Mouse (Mus musculus) forebrain, embryonic 15.5 days (tissue): Measurements from ENCODE around the gene Vmn1r132. TPM values are rescaled to one million over a fixed set of nuclear protein-coding genes. Genes with fewer than 3 reads are reported as not detected.
"Not testable (repeated sequence)": the region's sequence is repeated elsewhere in the genome, so short reads cannot be mapped to it uniquely, and the experiment has no call there.

Source experiments
- ATAC-seq: fragments of 200-750 bp; cut with Nextera tagmentation; replicated peaks from 2 replicates; pipeline ENCODE4 v1.8.0; 2017; ENCODE audit warnings: mild to moderate bottlenecking, moderate TSS enrichment, moderate library complexity
- H3K27ac ChIP-seq: fragments of 300-500 bp; sonication (generic); replicated peaks from 2 replicates; pipeline ENCODE4 v1.5.1; 2015; ENCODE audit warnings: mild to moderate bottlenecking, inconsistent platforms
- H3K27me3 ChIP-seq: fragments of 300-500 bp; sonication (generic); 2 replicates; pipeline ENCODE4 v1.6.1; 2015; ENCODE audit warnings: inconsistent platforms
- H3K36me3 ChIP-seq: fragments of 300-500 bp; sonication (generic); 2 replicates; pipeline ENCODE4 v1.6.1; 2015; ENCODE audit warnings: mild to moderate bottlenecking, inconsistent platforms
- H3K4me1 ChIP-seq: fragments of 300-500 bp; sonication (generic); 2 replicates; pipeline ENCODE4 v1.6.1; 2015; ENCODE audit warnings: inconsistent platforms
- H3K4me2 ChIP-seq: fragments of 300-500 bp; sonication (generic); replicated peaks from 2 replicates; pipeline ENCODE4 v1.6.1; 2015; ENCODE audit warnings: mild to moderate bottlenecking, inconsistent platforms
- H3K4me3 ChIP-seq: fragments of 300-500 bp; sonication (generic); 2 replicates; pipeline ENCODE4 v1.5.1; 2015; ENCODE audit warnings: mild to moderate bottlenecking, inconsistent platforms
- H3K9ac ChIP-seq: fragments of 300-500 bp; sonication (generic); replicated peaks from 2 replicates; pipeline ENCODE4 v1.6.1; 2015; ENCODE audit warnings: mild to moderate bottlenecking, inconsistent platforms
- H3K9me3 ChIP-seq: fragments of 300-500 bp; sonication (generic); 2 replicates; pipeline ENCODE4 v1.6.1; 2016; ENCODE audit warnings: inconsistent platforms
- WGBS: fragments of 180-500 bp; shearing (Covaris S2); methylation state at CpG from one replicate; pipeline ENCODE4 v1.1.7; 2015; ENCODE audit warnings: mixed read lengths; 5-methylcytosine and 5-hydroxymethylcytosine counted together
- polyA plus RNA-seq: library from polyadenylated mRNA; unstranded; fragments of >200 nt; fragmentation: Nextera tagmentation; extraction: Ambion mirVana; gene quantifications from 2 replicates; pipeline ENCODE4 v1.2.1, GENCODE M21; 2015

Gene Vmn1r132
- polyA plus RNA-seq: not detected in 2 replicates

DNA sequence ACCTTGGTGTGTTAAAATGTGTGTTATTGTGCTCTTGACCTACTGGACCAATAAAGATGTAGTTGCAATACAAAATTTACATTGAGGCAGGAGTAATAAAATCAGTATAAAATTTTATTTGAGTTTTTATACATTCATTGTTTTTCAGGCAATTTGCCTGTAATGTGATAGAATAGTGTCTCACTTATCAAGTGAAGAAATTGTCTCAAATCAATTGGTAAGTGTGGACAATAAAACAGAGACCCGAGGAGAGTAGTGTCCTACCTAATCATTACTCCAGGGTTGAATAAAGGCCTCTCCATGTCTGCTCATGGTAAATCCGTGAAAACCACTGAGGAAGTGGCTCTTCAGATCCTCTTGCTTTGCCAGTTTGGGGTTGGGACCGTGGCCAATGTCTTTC, at the start of gene Vmn1r132:
Gene Vmn1r132, plus strand, starts transcription at position 301 of the 400 bp plus-strand sequence.
- not testable (repeated sequence) for H3K9me3 ChIP-seq, ATAC-seq, H3K9ac ChIP-seq, H3K4me1 ChIP-seq, H3K36me3 ChIP-seq, H3K27ac ChIP-seq, H3K27me3 ChIP-seq, H3K4me2 ChIP-seq, H3K4me3 ChIP-seq
- no CpG with 5 or more reads among the region's 3 CpGs for WGBS

Other genes starting within 250 kb of the Vmn1r132 start
- gene Gm6882, start 181.3 kb upstream of the Vmn1r132 start, polyA plus RNA-seq: not detected in 2 replicates
- gene Vmn1r130, start 102.3 kb upstream of the Vmn1r132 start, polyA plus RNA-seq: not detected in 2 replicates
- gene Vmn1r131, start 68.0 kb upstream of the Vmn1r132 start, polyA plus RNA-seq: not detected in 2 replicates
- not detected in 2 replicates for gene Gm4175, start 147.4 kb downstream of the Vmn1r132 start, polyA plus RNA-seq
- gene Gm4177, start 182.6 kb downstream of the Vmn1r132 start, polyA plus RNA-seq: not detected in 2 replicates
- gene Vmn1r135, start 218.3 kb downstream of the Vmn1r132 start, polyA plus RNA-seq: not detected in 2 replicates
- gene Gm5725, start 230.2 kb downstream of the Vmn1r132 start, polyA plus RNA-seq: not detected in 2 replicates